Mouse (Mus musculus): ENCODE measurements around the gene Exoc3l. TPM values are rescaled to one million over a fixed set of nuclear protein-coding genes. Genes with fewer than 3 reads are reported as not detected.

Gene Exoc3l
- total and polyA plus RNA-seq, 3 experiments = 4.4 to 10.9 (median 7.5) TPM

DNA sequence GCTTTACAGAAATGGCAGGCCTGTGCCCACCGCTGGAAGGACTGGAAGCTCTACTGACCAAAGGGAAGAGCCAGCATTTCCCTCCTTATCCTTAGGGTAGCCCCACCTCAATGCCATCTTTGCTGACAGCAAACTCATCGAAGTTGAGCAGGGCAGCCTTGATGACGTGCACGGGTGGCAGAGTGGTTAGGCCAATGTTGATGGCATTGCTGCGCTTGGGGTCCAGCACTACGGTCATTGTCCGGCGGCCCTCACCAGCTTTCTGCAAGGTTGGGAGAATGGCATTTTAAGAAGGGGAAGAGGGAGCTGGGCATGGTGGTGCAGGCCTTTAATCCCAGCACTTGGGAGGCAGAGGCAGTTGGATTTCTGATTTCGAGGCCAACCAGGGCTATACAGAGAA lies 36.0 kb upstream of the Exoc3l start:
- dilution Hi-C loops (cut with MboI; ENCODE audit: extremely low pct_ligation_motif_present, extremely low pct_unique_long_range_greater_than_20kb, low sequenced_read_pairs) (no loop called here), in situ Hi-C loops (cut with MboI; ENCODE audit: low pct_ligation_motif_present, low pct_unique_long_range_greater_than_20kb, low sequenced_read_pairs) (no loop called here)
- H3K9ac ChIP-seq (ENCODE audit: insufficient read depth, low read depth) = no peak overlapping the region
- no peak overlapping the region for H3K27ac ChIP-seq (ENCODE audit: insufficient read depth, low read depth)
- H3K36me3 ChIP-seq (replicated peaks in 1 of 2; ENCODE audit: control insufficient read depth in 1 of 2, insufficient read depth in 1 of 2, low read length in 1 of 2) = peaks cover 67 to 89% of the 10 kb centered on the region in 2 experiments
- H3K79me2 ChIP-seq (replicated peaks; ENCODE audit: control insufficient read depth, extremely low read depth, insufficient read depth, poor library complexity, severe bottlenecking) = peaks cover 7% of the 10 kb centered on the region
- H3K4me1 ChIP-seq (ENCODE audit: control insufficient read depth in 1 of 2, insufficient read depth in 2 of 2) = peaks cover 3 to 9% of the 10 kb centered on the region in 2 experiments
- H3K4me2 ChIP-seq (ENCODE audit: insufficient read depth, low read depth, poor library complexity, severe bottlenecking) = no peak overlapping the region
- TF ChIP-seq TCF12 (IDR thresholded peaks at IDR 0.05; ENCODE audit: low read depth, low read length) (no peak), KAT2A (IDR thresholded peaks at IDR 0.05; ENCODE audit: insufficient replicate concordance, low read length) (no peak), ZNF384 (IDR thresholded peaks at IDR 0.05; ENCODE audit: low read depth, low read length) (no peak), ZMIZ1 (IDR thresholded peaks at IDR 0.05; ENCODE audit: low read depth, low read length) (no peak), CHD1 (IDR thresholded peaks at IDR 0.05; ENCODE audit: low read depth, low read length) (no peak)
- H3K4me3 ChIP-seq (replicated peaks in 1 of 3; ENCODE audit: low read depth in 2 of 3, low read length in 2 of 3, poor library complexity in 1 of 3) = no peak overlapping the region
- DNase-seq (ENCODE audit: extremely low read depth) = no peak
- H3K9me3 ChIP-seq (replicated peaks; ENCODE audit: low read length) = no peaks in the 10 kb centered on the region
- H3K27me3 ChIP-seq (replicated peaks) = no peaks in the 10 kb centered on the region

DNA sequence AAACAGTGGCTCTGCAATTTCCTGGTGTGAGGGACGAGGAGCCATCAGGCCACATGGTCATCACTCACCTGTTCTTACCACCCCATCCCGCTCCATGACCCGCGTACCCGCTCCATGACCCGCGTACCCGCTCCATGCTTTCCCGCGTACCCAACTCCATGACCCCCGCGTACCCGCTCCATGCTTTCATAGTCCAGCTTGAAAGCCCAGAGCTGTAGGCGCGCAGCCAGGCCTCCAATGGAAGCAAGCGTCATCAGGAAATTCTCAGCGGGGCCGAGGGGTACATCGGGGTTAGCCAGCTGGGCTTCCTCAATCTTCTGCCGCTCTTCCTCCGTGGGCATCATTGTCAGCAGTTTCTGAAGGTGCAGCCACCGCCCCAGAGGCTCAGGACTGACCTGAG lies 35.6 kb upstream of the Exoc3l start:
- Histone ChIP-seq H3K27me3 (replicated peaks) (no peaks in the 10 kb centered on the region), H3K4me3 (replicated peaks in 1 of 3; ENCODE audit: low read depth in 2 of 3, low read length in 2 of 3, poor library complexity in 1 of 3) (no peak overlapping the region), H3K4me1 (ENCODE audit: control insufficient read depth in 1 of 2, insufficient read depth in 2 of 2) (peaks cover 3 to 9% of the 10 kb centered on the region in 2 experiments), H3K4me2 (ENCODE audit: insufficient read depth, low read depth, poor library complexity, severe bottlenecking) (no peak overlapping the region), H3K27ac (ENCODE audit: insufficient read depth, low read depth) (no peak overlapping the region), H3K9ac (ENCODE audit: insufficient read depth, low read depth) (no peak overlapping the region), H3K36me3 (replicated peaks in 1 of 2; ENCODE audit: control insufficient read depth in 1 of 2, insufficient read depth in 1 of 2, low read length in 1 of 2) (peaks cover 63 to 84% of the 10 kb centered on the region in 2 experiments), H3K79me2 (replicated peaks; ENCODE audit: control insufficient read depth, extremely low read depth, insufficient read depth, poor library complexity, severe bottlenecking) (peaks cover 11% of the 10 kb centered on the region), H3K9me3 (replicated peaks; ENCODE audit: low read length) (no peaks in the 10 kb centered on the region)
- in situ Hi-C loops (cut with MboI; ENCODE audit: low pct_ligation_motif_present, low pct_unique_long_range_greater_than_20kb, low sequenced_read_pairs) = no loop called here
- DNase-seq (ENCODE audit: extremely low read depth) = no peak
- no peak for TF ChIP-seq CTCF (conservative IDR thresholded peaks at IDR 0.05 in 1 of 2, IDR thresholded peaks at IDR 0.05 in 1 of 2; ENCODE audit: low read depth in 2 of 2, low read length in 2 of 2)
- dilution Hi-C loops (cut with MboI; ENCODE audit: extremely low pct_ligation_motif_present, extremely low pct_unique_long_range_greater_than_20kb, low sequenced_read_pairs) = no loop called here

DNA sequence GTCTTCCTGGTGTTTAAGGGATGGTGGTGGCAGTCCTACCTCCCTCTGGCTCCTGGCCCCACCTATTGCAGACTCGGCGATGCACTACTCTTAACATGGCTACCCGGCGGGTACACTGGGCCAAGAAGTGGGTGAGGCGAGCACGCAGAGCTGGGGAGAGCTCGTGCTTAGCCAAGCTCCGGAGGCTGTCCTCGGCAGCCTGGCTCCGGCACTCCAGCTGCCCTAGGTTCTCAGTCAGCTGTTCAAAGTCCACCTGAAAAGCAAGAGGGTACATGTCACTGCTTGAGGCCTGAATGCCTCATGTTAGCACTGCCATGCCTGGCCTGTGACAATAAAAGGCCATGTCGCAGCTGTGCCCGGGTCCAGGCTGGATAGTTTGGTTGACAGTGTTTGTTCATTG lies 34.4 kb upstream of the Exoc3l start:
- Histone ChIP-seq H3K27me3 (replicated peaks) (no peaks in the 10 kb centered on the region), H3K36me3 (replicated peaks in 1 of 2; ENCODE audit: control insufficient read depth in 1 of 2, insufficient read depth in 1 of 2, low read length in 1 of 2) (peaks cover 51 to 73% of the 10 kb centered on the region in 2 experiments)
- DNase-seq (ENCODE audit: extremely low read depth) = no peak

More for the DNA sequence above, 34.4 kb upstream of the Exoc3l start:
- Histone ChIP-seq H3K4me2 (ENCODE audit: insufficient read depth, low read depth, poor library complexity, severe bottlenecking) (no peak overlapping the region), H3K4me3 (replicated peaks in 1 of 3; ENCODE audit: low read depth in 2 of 3, low read length in 2 of 3, poor library complexity in 1 of 3) (no peak overlapping the region), H3K9ac (ENCODE audit: insufficient read depth, low read depth) (no peak overlapping the region), H3K27ac (ENCODE audit: insufficient read depth, low read depth) (no peak overlapping the region), H3K4me1 (ENCODE audit: control insufficient read depth in 1 of 2, insufficient read depth in 2 of 2) (peaks cover 3 to 10% of the 10 kb centered on the region in 2 experiments), H3K79me2 (replicated peaks; ENCODE audit: control insufficient read depth, extremely low read depth, insufficient read depth, poor library complexity, severe bottlenecking) (peaks cover 11% of the 10 kb centered on the region), H3K9me3 (replicated peaks; ENCODE audit: low read length) (no peaks in the 10 kb centered on the region)
- TF ChIP-seq ZNF384 (IDR thresholded peaks at IDR 0.05; ENCODE audit: low read depth, low read length) (no peak), HCFC1 (IDR thresholded peaks at IDR 0.05; ENCODE audit: low read depth, low read length) (no peak), USF2 (conservative IDR thresholded peaks at IDR 0.05; ENCODE audit: low read depth, low read length) (no peak), PAX5 (IDR thresholded peaks at IDR 0.05; ENCODE audit: low read length) (no peak), KAT2A (IDR thresholded peaks at IDR 0.05; ENCODE audit: insufficient replicate concordance, low read length) (no peak), ZC3H11A (IDR thresholded peaks at IDR 0.05; ENCODE audit: low read depth, low read length) (no peak), ZKSCAN1 (IDR thresholded peaks at IDR 0.05; ENCODE audit: borderline replicate concordance, low read depth, low read length) (no peak), NRF1 (IDR thresholded peaks at IDR 0.05; ENCODE audit: low read depth, low read length) (no peak), ZMIZ1 (IDR thresholded peaks at IDR 0.05; ENCODE audit: low read depth, low read length) (no peak), SMC3 (IDR thresholded peaks at IDR 0.05; ENCODE audit: low read depth, low read length) (no peak), RCOR1 (conservative IDR thresholded peaks at IDR 0.05; ENCODE audit: low read depth, low read length) (no peak), MXI1 (IDR thresholded peaks at IDR 0.05; ENCODE audit: low read depth, low read length) (no peak), JUN (IDR thresholded peaks at IDR 0.05; ENCODE audit: insufficient read depth, low read depth, low read length) (no peak), CHD1 (IDR thresholded peaks at IDR 0.05; ENCODE audit: low read depth, low read length) (no peak), USF1 (IDR thresholded peaks at IDR 0.05; ENCODE audit: low read depth, low read length) (no peak), GABPA (IDR thresholded peaks at IDR 0.05; ENCODE audit: insufficient replicate concordance, low read depth, low read length) (no peak), RAD21 (IDR thresholded peaks at IDR 0.05; ENCODE audit: low read depth, low read length) (no peak)
- in situ Hi-C loops (cut with MboI; ENCODE audit: low pct_ligation_motif_present, low pct_unique_long_range_greater_than_20kb, low sequenced_read_pairs) = no loop called here
- dilution Hi-C loops (cut with MboI; ENCODE audit: extremely low pct_ligation_motif_present, extremely low pct_unique_long_range_greater_than_20kb, low sequenced_read_pairs) = no loop called here

All from CH12.LX (cell line).